In the genomic region with DNA sequence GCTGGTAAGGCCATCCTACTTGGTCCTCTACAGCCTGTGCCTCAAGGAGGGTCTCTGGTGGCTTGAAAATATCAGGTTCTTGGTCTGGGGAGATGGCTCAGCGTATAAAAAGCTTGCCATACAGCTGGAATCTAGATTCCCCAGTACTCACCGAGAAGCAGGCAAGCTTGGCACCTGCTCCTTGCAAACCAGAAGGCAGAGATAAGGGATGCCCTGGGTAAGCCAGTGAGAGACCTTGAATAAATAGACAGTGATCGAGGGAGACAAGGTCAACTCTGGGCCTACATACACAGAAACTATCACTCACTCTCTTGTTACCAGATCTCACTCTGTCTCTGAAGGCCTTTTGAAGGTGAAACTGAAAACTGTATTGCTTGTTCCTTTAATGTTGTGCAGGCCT, we compare ENCODE assay signal across 35 mouse cellular contexts. TPM values are rescaled to one million over a fixed set of nuclear protein-coding genes. Genes with fewer than 3 reads are reported as not detected.
A peak's percentile ranks its signal among the peaks of the same experiment; 100 is the strongest.
DNase-seq lines count a peak whose midpoint lies in the region; ATAC-seq and TF ChIP-seq lines count a peak whose summit lies in the region.
"Had no signal": no experiment of that assay in that cellular context is flagged by ENCODE, and none has a peak within 500 bp of the region (broad histone marks: within the 10 kb centered on the region; RNA-seq: fewer than 3 reads in every experiment).

No protein-coding gene starts in this region.

- no peaks in the 10 kb centered on the region for H3K27me3 ChIP-seq in liver, adult 2 months (ENCODE audit: control insufficient read depth, insufficient read depth, low read length)
- H3K27me3 ChIP-seq in liver, embryonic 12.5 days (replicated peaks), result no peaks in the 10 kb centered on the region
- H3K27me3 ChIP-seq: forebrain, embryonic 12.5 days; limb, embryonic 12.5 days; midbrain, embryonic 15.5 days; Patski had no signal

- 38% methylated on average over 3 of the region's 3 CpGs for WGBS in liver, adult 2 months
- WGBS in liver, embryonic 12.5 days (ENCODE audit: insufficient replicate concordance), result 54% methylated on average over 3 of the region's 3 CpGs

- H3K9ac ChIP-seq in liver, adult 2 months (ENCODE audit: low read depth, low read length), result no peak overlapping the region
- no peak overlapping the region for H3K9ac ChIP-seq in liver, embryonic 12.5 days
- H3K9ac ChIP-seq: forebrain, embryonic 12.5 days; hindbrain, embryonic 14.5 days; limb, embryonic 12.5 days; liver, postnatal 0 days; midbrain, embryonic 15.5 days had no signal

- no peak overlapping the region for H3K4me3 ChIP-seq in liver, adult 2 months (ENCODE audit: insufficient read depth, low read depth, low read length)
- no peak overlapping the region for H3K4me3 ChIP-seq in liver, embryonic 12.5 days
- H3K4me3 ChIP-seq: erythroblast, embryonic 14.5 days; forebrain, embryonic 12.5 days; left cerebral cortex, adult 2 months; limb, embryonic 12.5 days; midbrain, embryonic 10.5 days; midbrain, embryonic 15.5 days had no signal

- peaks cover 3% of the 10 kb centered on the region for H3K4me1 ChIP-seq in liver, adult 2 months (ENCODE audit: control insufficient read depth, insufficient read depth, low read length)
- no peaks in the 10 kb centered on the region for H3K4me1 ChIP-seq in liver, embryonic 12.5 days
- H3K4me1 ChIP-seq: midbrain, embryonic 10.5 days; midbrain, embryonic 15.5 days had no signal

- no peaks in the 10 kb centered on the region for H3K9me3 ChIP-seq in liver, embryonic 12.5 days (replicated peaks)
- H3K9me3 ChIP-seq: forebrain, embryonic 12.5 days; limb, embryonic 12.5 days; midbrain, embryonic 10.5 days; midbrain, embryonic 15.5 days had no signal

- H3K79me2 ChIP-seq in liver, adult 2 months (ENCODE audit: control insufficient read depth, insufficient read depth, low read length), result no peaks in the 10 kb centered on the region

- no peak overlapping the region for H3K27ac ChIP-seq in liver, adult 2 months (replicated peaks; ENCODE audit: insufficient read depth, low read depth, low read length)
- no peak overlapping the region for H3K27ac ChIP-seq in liver, embryonic 12.5 days
- H3K27ac ChIP-seq: forebrain, embryonic 12.5 days; hindbrain, embryonic 14.5 days; left cerebral cortex, adult 2 months; limb, embryonic 12.5 days; macrophage; midbrain, embryonic 10.5 days; midbrain, embryonic 15.5 days had no signal

- no peak for TF ChIP-seq POLR2A in liver, adult 2 months (IDR thresholded peaks at IDR 0.05; ENCODE audit: extremely low read depth, insufficient read depth, low read length)

- H3K4me2 ChIP-seq in liver, embryonic 12.5 days, result no peak overlapping the region
- H3K4me2 ChIP-seq: forebrain, embryonic 12.5 days; heart, embryonic 11.5 days; hindbrain, embryonic 14.5 days; limb, embryonic 12.5 days; liver, embryonic 11.5 days; midbrain, embryonic 15.5 days had no signal

- ATAC-seq in liver, embryonic 12.5 days, result no peak
- ATAC-seq: intestine, postnatal 0 days; liver, postnatal 0 days; midbrain, embryonic 15.5 days had no signal

- TF ChIP-seq CTCF in liver, adult 2 months (IDR thresholded peaks at IDR 0.05; ENCODE audit: low read depth, low read length), result no peak

- no peaks in the 10 kb centered on the region for H3K36me3 ChIP-seq in liver, adult 2 months (ENCODE audit: control insufficient read depth, insufficient read depth, low read length)
- no peaks in the 10 kb centered on the region for H3K36me3 ChIP-seq in liver, embryonic 12.5 days
- H3K36me3 ChIP-seq: forebrain, embryonic 12.5 days; G1E; limb, embryonic 12.5 days; midbrain, embryonic 10.5 days; midbrain, embryonic 15.5 days had no signal

- peak; percentile 54 for DNase-seq in adrenal gland, adult 2 months
- DNase-seq in adrenal gland, adult 18-20 months (ENCODE audit: low spot score in 2 of 2), result no peak
- DNase-seq in liver, adult 2 months (ENCODE audit: extremely low read depth, low read depth, low spot score), result peak; percentile 83
- DNase-seq in adrenal gland, postnatal 10 days, result peak; percentile 27
- peak; percentile 27 for DNase-seq in testis, postnatal 14 days (ENCODE audit: low spot score)
- no peak for DNase-seq in left cerebral cortex, adult 11 months (ENCODE audit: low spot score)
- DNase-seq: cerebellum, adult 2 months; gastrocnemius, postnatal 14 days; kidney, adult 9 months; kidney, postnatal 10 days; liver, postnatal 0 days; right cerebral cortex, postnatal 14 days; thymus, adult 18-20 months; thymus, postnatal 25 days had no signal

RNA-seq across cellular contexts. Expression of gene Fyb2, which starts 21.7 kb away (rescaled TPM):
- under 1 TPM; 0.55 to 0.78 TPM for total RNA-seq in adrenal gland, adult 2 months (2021)
- polyA plus RNA-seq in adrenal gland, adult 2 months (2012; rRNA removed), result not detected in 2 replicates
- total RNA-seq in adrenal gland, adult 18-20 months (2021), result under 1 TPM; 0.26 to 0.73 TPM
- 2.9 and 3.8 TPM in 2 replicates for total RNA-seq in liver, adult 2 months (2014; rRNA removed)
- 0.87 and 0.93 TPM in 2 replicates for polyA plus RNA-seq in liver, adult 2 months (2012; rRNA removed)
- polyA plus RNA-seq in liver, embryonic 12.5 days (2016; fragmentation: Nextera tagmentation; extraction: Ambion mirVana), result not detected in 2 replicates
- total RNA-seq in adrenal gland, postnatal 10 days (2021), result under 1 TPM; 0.30 to 0.39 TPM
- total RNA-seq: granulocyte monocyte progenitor cell, adult 5-6 weeks; hematopoietic stem cell, adult 5-6 weeks had no signal
- polyA plus RNA-seq: erythroblast, embryonic 14.5 days; G1E; neural tube, embryonic 11.5 days; stomach, embryonic 14.5 days had no signal

RNA-seq across cellular contexts. Expression of gene C8a, which starts 58.8 kb away (rescaled TPM):
- under 1 TPM in 1 of 2 experiments, not detected in 1; 0.69 TPM for total RNA-seq in adrenal gland, adult 2 months (2021)
- not detected in 2 replicates for polyA plus RNA-seq in adrenal gland, adult 2 months (2012; rRNA removed)
- under 1 TPM in 1 of 2 experiments, not detected in 1; 0.13 TPM for total RNA-seq in adrenal gland, adult 18-20 months (2021)
- total RNA-seq in liver, adult 2 months (2014; rRNA removed), result 231 and 250 TPM in 2 replicates
- polyA plus RNA-seq in liver, adult 2 months (2012; rRNA removed), result 56.6 and 71.3 TPM in 2 replicates
- 7.3 and 7.4 TPM in 2 replicates for polyA plus RNA-seq in liver, embryonic 12.5 days (2016; fragmentation: Nextera tagmentation; extraction: Ambion mirVana)
- total RNA-seq in adrenal gland, postnatal 10 days (2021), result 10 to 100 TPM; 12.3 to 28.2 TPM
- total RNA-seq: G1E; gastrocnemius, postnatal 14 days; granulocyte monocyte progenitor cell, adult 5-6 weeks; hematopoietic stem cell, adult 5-6 weeks; left cerebral cortex, adult 2 months; left cerebral cortex, postnatal 25 days had no signal
- polyA plus RNA-seq: embryonic facial prominence, embryonic 14.5 days; erythroblast, embryonic 14.5 days; forebrain, embryonic 12.5 days; G1E; heart, embryonic 16.5 days; hindbrain, embryonic 14.5 days; intestine, postnatal 0 days; limb, embryonic 12.5 days; macrophage; midbrain, embryonic 10.5 days; midbrain, embryonic 15.5 days; neural tube, embryonic 11.5 days; Patski; stomach, embryonic 14.5 days had no signal

Comparison
In these comparisons a context has a peak if more than half of its experiments do, and no peak if none do; other contexts are left out.
1. DNase-seq: peak in adrenal gland, adult 2 months (single experiment), liver, adult 2 months (single experiment), adrenal gland, postnatal 10 days (single experiment) and testis, postnatal 14 days (single experiment); none in adrenal gland, adult 18-20 months (0 of 2) and left cerebral cortex, adult 11 months (single experiment).